Mouse (Mus musculus): ENCODE data around the gene Gpr158. TPM values are rescaled to one million over a fixed set of nuclear protein-coding genes. Genes with fewer than 3 reads are reported as not detected.

Gpr158 gene
- polyA plus RNA-seq, 1 experiment from 2014 or later: 0.47 TPM

DNA sequence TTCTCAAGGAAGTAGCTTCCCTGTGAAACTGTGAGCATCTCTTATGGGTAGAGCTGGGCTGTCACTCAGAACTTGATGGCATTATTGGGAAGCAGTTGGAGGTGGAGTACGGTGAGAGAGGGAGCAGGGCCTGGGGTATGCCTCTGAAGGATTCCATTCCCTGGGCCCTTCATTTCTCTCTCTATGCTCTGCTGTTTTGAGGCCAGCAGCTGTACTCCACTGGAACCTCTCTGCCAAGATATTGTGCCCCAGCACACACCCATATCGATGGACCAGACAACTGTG, 309.4 kb downstream of the Gpr158 start:
- ATAC-seq (replicated peaks; ENCODE audit: low FRiP score): no peak
- Histone ChIP-seq H3K36me3 (ENCODE audit: control insufficient read depth, insufficient read depth, low read length) (no peaks in the 10 kb centered on the region), H3K9ac (ENCODE audit: low read length) (no peak overlapping the region), H3K27me3 (ENCODE audit: control insufficient read depth, insufficient read depth, low read length) (no peaks in the 10 kb centered on the region), H3K4me1 (replicated peaks; ENCODE audit: control insufficient read depth, insufficient read depth, low read length) (no peaks in the 10 kb centered on the region), H3K9me3 (ENCODE audit: control insufficient read depth, low read length) (no peaks in the 10 kb centered on the region), H3K27ac (ENCODE audit: low read depth, low read length) (no peak overlapping the region), H3K4me2 (ENCODE audit: low read depth, low read length, severe bottlenecking) (no peak overlapping the region), H3K4me3 (ENCODE audit: low read depth, low read length) (no peak overlapping the region)
- no peak for DNase-seq (ENCODE audit: low spot score)
- 79% methylated on average over 2 of the region's 2 CpGs for WGBS

DNA sequence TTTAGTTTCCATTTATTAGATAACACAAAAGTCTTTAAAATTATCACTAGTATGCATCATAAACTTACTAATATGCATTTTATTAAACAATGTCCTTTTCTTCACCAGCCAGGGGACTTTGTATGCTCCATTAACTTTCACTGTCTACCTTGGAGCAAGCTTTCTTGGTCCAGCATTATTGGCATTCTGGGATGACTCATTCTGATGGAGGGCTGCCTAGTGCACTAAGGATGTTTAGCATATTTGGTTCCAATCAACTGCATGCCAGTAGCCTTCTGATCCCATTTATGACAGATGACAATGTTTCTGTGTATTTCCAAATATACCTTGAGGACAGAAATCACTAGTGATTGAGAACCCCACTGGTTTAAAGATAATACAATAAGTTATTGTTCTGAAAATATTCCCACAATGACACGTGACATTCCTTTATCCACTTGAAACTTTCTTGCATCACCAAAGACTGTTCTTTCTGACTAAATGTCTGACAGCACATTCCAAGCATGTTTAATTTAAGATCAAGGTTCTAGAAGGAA, 313.5 kb downstream of the Gpr158 start:
- Histone ChIP-seq H3K9me3 (ENCODE audit: control insufficient read depth, low read length) (no peaks in the 10 kb centered on the region), H3K4me3 (ENCODE audit: low read depth, low read length) (no peak overlapping the region), H3K9ac (ENCODE audit: low read length) (no peak overlapping the region), H3K4me2 (ENCODE audit: low read depth, low read length, severe bottlenecking) (no peak overlapping the region), H3K36me3 (ENCODE audit: control insufficient read depth, insufficient read depth, low read length) (no peaks in the 10 kb centered on the region), H3K27me3 (ENCODE audit: control insufficient read depth, insufficient read depth, low read length) (no peaks in the 10 kb centered on the region), H3K27ac (ENCODE audit: low read depth, low read length) (no peak overlapping the region), H3K4me1 (replicated peaks; ENCODE audit: control insufficient read depth, insufficient read depth, low read length) (no peaks in the 10 kb centered on the region)
- 80% methylated on average over 1 of the region's 1 CpGs for WGBS
- ATAC-seq (replicated peaks; ENCODE audit: low FRiP score): no peak
- no peak for DNase-seq (ENCODE audit: low spot score)

GRCm38 (mm10) chr2:21684736-21685135, 317.4 kb downstream of the Gpr158 start:
- Histone ChIP-seq H3K4me1 (replicated peaks; ENCODE audit: control insufficient read depth, insufficient read depth, low read length) (no peaks in the 10 kb centered on the region), H3K27ac (ENCODE audit: low read depth, low read length) (no peak overlapping the region), H3K36me3 (ENCODE audit: control insufficient read depth, insufficient read depth, low read length) (no peaks in the 10 kb centered on the region), H3K9me3 (ENCODE audit: control insufficient read depth, low read length) (no peaks in the 10 kb centered on the region), H3K9ac (ENCODE audit: low read length) (no peak overlapping the region), H3K27me3 (ENCODE audit: control insufficient read depth, insufficient read depth, low read length) (no peaks in the 10 kb centered on the region), H3K4me2 (ENCODE audit: low read depth, low read length, severe bottlenecking) (no peak overlapping the region), H3K4me3 (ENCODE audit: low read depth, low read length) (no peak overlapping the region)
- DNase-seq (ENCODE audit: low spot score): no peak
- no peak for ATAC-seq (replicated peaks; ENCODE audit: low FRiP score)
- 92% methylated on average over 3 of the region's 3 CpGs for WGBS

DNA sequence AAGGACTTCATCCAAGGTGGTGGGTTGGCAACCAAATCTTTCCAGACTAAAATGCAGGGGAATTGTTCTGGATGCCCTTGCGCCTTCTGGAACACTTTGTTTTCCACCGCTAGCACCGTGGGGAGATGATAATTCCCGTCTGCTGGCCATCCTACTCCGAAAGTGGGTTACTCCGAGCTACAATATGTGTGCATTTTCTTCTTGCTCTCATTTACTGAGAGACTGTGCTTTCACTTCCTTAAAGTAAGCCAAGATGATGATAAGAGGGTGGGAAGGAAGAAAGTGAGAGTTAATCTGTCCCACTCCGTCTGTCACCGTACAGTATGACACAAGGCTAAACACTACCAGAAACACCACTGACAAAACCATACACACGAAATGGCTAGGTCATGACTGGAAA, 325.8 kb downstream of the Gpr158 start:
- Histone ChIP-seq H3K4me2 (ENCODE audit: low read depth, low read length, severe bottlenecking) (no peak overlapping the region), H3K36me3 (ENCODE audit: control insufficient read depth, insufficient read depth, low read length) (no peaks in the 10 kb centered on the region), H3K9ac (ENCODE audit: low read length) (no peak overlapping the region), H3K4me3 (ENCODE audit: low read depth, low read length) (no peak overlapping the region), H3K27ac (ENCODE audit: low read depth, low read length) (no peak overlapping the region), H3K27me3 (ENCODE audit: control insufficient read depth, insufficient read depth, low read length) (no peaks in the 10 kb centered on the region), H3K9me3 (ENCODE audit: control insufficient read depth, low read length) (no peaks in the 10 kb centered on the region), H3K4me1 (replicated peaks; ENCODE audit: control insufficient read depth, insufficient read depth, low read length) (no peaks in the 10 kb centered on the region)
- ATAC-seq (replicated peaks; ENCODE audit: low FRiP score) (no peak), DNase-seq (ENCODE audit: low spot score) (no peak)
- WGBS: 90% methylated on average over 9 of the region's 9 CpGs

DNA sequence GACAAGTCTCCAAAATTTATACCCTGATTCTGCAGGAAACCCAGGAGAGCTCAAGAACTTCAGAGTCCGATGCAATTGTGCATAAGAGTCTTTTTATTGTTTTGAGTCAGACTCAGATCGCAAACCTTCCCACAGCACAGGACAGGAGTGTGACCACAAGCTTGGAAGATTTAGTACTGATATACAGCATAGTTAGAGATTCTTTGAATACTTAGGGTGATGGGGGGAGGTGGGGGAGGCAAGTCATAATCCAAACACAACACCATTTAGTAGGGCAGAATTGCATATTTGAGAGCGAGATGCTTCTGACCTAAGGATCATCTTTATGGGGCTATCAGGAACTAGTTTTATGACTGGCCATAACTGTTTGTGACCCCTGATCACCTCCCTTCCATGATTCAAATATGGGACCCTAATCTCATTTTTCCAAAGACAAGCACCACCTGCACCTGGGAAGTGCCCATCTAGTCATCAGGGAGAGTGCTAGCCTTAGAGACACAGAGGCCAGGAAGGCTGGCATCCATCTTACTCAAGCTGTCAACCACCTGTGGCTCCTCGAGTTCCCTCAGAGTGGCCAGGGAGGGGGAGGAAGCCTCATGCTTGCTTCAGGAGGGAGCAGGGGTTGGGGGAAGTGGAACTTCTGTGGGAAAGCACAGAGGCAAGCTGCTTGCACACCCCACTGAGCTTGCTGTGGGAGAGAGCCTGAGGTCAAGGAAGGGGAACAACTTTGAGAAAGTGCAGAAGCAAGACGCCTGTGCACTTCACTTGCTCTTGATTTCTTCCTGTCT, 326.7 kb downstream of the Gpr158 start:
- no peak for ATAC-seq (replicated peaks; ENCODE audit: low FRiP score)
- WGBS: 83% methylated on average over 5 of the region's 5 CpGs
- no peak overlapping the region for H3K4me3 ChIP-seq (ENCODE audit: low read depth, low read length)

GRCm38 (mm10) chr2:21728075-21728474, 360.7 kb downstream of the Gpr158 start:
- no peak overlapping the region for H3K27ac ChIP-seq (ENCODE audit: low read depth, low read length)
- H3K4me2 ChIP-seq (ENCODE audit: low read depth, low read length, severe bottlenecking): no peak overlapping the region
- no peaks in the 10 kb centered on the region for H3K36me3 ChIP-seq (ENCODE audit: control insufficient read depth, insufficient read depth, low read length)
- no peaks in the 10 kb centered on the region for H3K9me3 ChIP-seq (ENCODE audit: control insufficient read depth, low read length)
- no peak overlapping the region for H3K4me3 ChIP-seq (ENCODE audit: low read depth, low read length)
- H3K4me1 ChIP-seq (replicated peaks; ENCODE audit: control insufficient read depth, insufficient read depth, low read length): no peaks in the 10 kb centered on the region
- H3K9ac ChIP-seq (ENCODE audit: low read length): no peak overlapping the region
- ATAC-seq (replicated peaks; ENCODE audit: low FRiP score) (no peak), DNase-seq (ENCODE audit: low spot score) (no peak)
- H3K27me3 ChIP-seq (ENCODE audit: control insufficient read depth, insufficient read depth, low read length): no peaks in the 10 kb centered on the region
- WGBS: 89% methylated on average over 4 of the region's 4 CpGs

More for the DNA sequence above, 326.7 kb downstream of the Gpr158 start:
- DNase-seq (ENCODE audit: low spot score): no peak
- Histone ChIP-seq H3K9me3 (ENCODE audit: control insufficient read depth, low read length) (no peaks in the 10 kb centered on the region), H3K4me1 (replicated peaks; ENCODE audit: control insufficient read depth, insufficient read depth, low read length) (no peaks in the 10 kb centered on the region), H3K4me2 (ENCODE audit: low read depth, low read length, severe bottlenecking) (no peak overlapping the region), H3K36me3 (ENCODE audit: control insufficient read depth, insufficient read depth, low read length) (no peaks in the 10 kb centered on the region), H3K27me3 (ENCODE audit: control insufficient read depth, insufficient read depth, low read length) (no peaks in the 10 kb centered on the region), H3K9ac (ENCODE audit: low read length) (no peak overlapping the region), H3K27ac (ENCODE audit: low read depth, low read length) (no peak overlapping the region)

GRCm38 (mm10) chr2:21783721-21784120, 416.4 kb downstream of the Gpr158 start:
- Histone ChIP-seq H3K36me3 (ENCODE audit: control insufficient read depth, insufficient read depth, low read length) (no peaks in the 10 kb centered on the region), H3K9ac (ENCODE audit: low read length) (no peak overlapping the region), H3K27ac (ENCODE audit: low read depth, low read length) (no peak overlapping the region), H3K27me3 (ENCODE audit: control insufficient read depth, insufficient read depth, low read length) (no peaks in the 10 kb centered on the region), H3K4me3 (ENCODE audit: low read depth, low read length) (no peak overlapping the region), H3K4me2 (ENCODE audit: low read depth, low read length, severe bottlenecking) (no peak overlapping the region), H3K4me1 (replicated peaks; ENCODE audit: control insufficient read depth, insufficient read depth, low read length) (no peaks in the 10 kb centered on the region), H3K9me3 (ENCODE audit: control insufficient read depth, low read length) (no peaks in the 10 kb centered on the region)
- 87% methylated on average over 2 of the region's 2 CpGs for WGBS
- DNase-seq (ENCODE audit: low spot score): no peak
- no peak for ATAC-seq (replicated peaks; ENCODE audit: low FRiP score)

DNA sequence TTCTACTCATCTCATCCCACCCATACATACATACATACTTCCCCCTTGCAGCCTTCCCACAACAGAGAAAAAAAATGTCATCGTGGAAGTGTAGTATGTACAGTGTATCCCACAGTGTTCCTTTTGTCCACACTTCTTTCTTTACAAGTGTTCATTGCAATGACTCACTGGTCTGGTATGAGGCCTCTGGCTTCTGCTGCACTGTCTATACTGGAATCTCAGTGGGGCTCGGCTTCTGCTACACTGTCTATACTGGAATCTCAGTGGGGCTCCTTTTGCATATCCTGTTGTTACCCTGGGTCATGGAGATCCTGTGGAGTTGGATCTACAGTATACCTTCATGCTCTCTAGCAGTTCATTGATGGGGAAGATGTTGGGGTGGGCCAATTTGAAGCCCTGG, 425.8 kb downstream of the Gpr158 start:
- H3K4me3 ChIP-seq (ENCODE audit: low read depth, low read length): no peak overlapping the region
- ATAC-seq (replicated peaks; ENCODE audit: low FRiP score) (no peak), DNase-seq (ENCODE audit: low spot score) (no peak)
- no peak overlapping the region for H3K27ac ChIP-seq (ENCODE audit: low read depth, low read length)
- no peaks in the 10 kb centered on the region for H3K27me3 ChIP-seq (ENCODE audit: control insufficient read depth, insufficient read depth, low read length)
- 83% methylated on average over 2 of the region's 2 CpGs for WGBS
- no peak overlapping the region for H3K9ac ChIP-seq (ENCODE audit: low read length)
- H3K9me3 ChIP-seq (ENCODE audit: control insufficient read depth, low read length): no peaks in the 10 kb centered on the region
- no peak overlapping the region for H3K4me2 ChIP-seq (ENCODE audit: low read depth, low read length, severe bottlenecking)
- no peaks in the 10 kb centered on the region for H3K4me1 ChIP-seq (replicated peaks; ENCODE audit: control insufficient read depth, insufficient read depth, low read length)
- H3K36me3 ChIP-seq (ENCODE audit: control insufficient read depth, insufficient read depth, low read length): no peaks in the 10 kb centered on the region

DNA sequence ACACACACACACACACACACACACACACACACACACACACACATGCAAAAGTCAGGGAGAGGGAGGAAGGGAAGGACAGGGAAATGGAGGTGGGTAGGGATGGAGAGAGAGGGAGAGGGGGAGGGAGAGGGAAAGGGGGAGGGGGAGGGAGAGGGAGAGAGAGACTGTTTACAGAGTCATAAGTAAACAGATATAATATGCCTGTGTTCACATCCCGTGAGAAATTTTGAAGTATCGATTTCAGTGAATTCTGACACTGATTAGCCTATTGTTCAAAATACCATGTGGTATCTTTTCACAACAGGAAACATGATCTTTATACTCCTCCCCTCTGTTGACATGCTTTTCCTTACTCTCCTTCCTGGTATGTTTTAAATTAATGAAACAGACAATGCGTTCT, 432.3 kb downstream of the Gpr158 start:
- 86% methylated on average over 3 of the region's 3 CpGs for WGBS
- Histone ChIP-seq H3K9ac (ENCODE audit: low read length) (no peak overlapping the region), H3K27ac (ENCODE audit: low read depth, low read length) (no peak overlapping the region), H3K36me3 (ENCODE audit: control insufficient read depth, insufficient read depth, low read length) (no peaks in the 10 kb centered on the region), H3K9me3 (ENCODE audit: control insufficient read depth, low read length) (no peaks in the 10 kb centered on the region), H3K4me1 (replicated peaks; ENCODE audit: control insufficient read depth, insufficient read depth, low read length) (no peaks in the 10 kb centered on the region), H3K27me3 (ENCODE audit: control insufficient read depth, insufficient read depth, low read length) (no peaks in the 10 kb centered on the region), H3K4me3 (ENCODE audit: low read depth, low read length) (no peak overlapping the region), H3K4me2 (ENCODE audit: low read depth, low read length, severe bottlenecking) (no peak overlapping the region)
- DNase-seq (ENCODE audit: low spot score): no peak
- ATAC-seq (replicated peaks; ENCODE audit: low FRiP score): no peak
